Mouse (Mus musculus) CH12.LX (cell line): ENCODE measurements around the gene Med7. TPM values are rescaled to one million over a fixed set of nuclear protein-coding genes. Genes with fewer than 3 reads are reported as not detected.

Experiments
- DNase-seq: peaks from one replicate; pipeline ENCODE4 v3.0.0-alpha.2; 2013; ENCODE audit errors: extremely low read depth
- H3K27ac ChIP-seq: 2 replicates; pipeline ENCODE4 v1.5.1; 2012; ENCODE audit warnings: low read depth, mild to moderate bottlenecking, control low read depth, moderate library complexity; ENCODE audit not compliant: insufficient read depth
- H3K27me3 ChIP-seq: replicated peaks from 2 replicates; pipeline ENCODE3; 2012; ENCODE audit warnings: inconsistent platforms
- H3K36me3 ChIP-seq, 2 experiments: replicated peaks in 1 of 2; 2 replicates each; pipeline versions ENCODE3 to v1.6.1; 2012; ENCODE audit warnings: inconsistent platforms in 1 of 2, low read length in 1 of 2, mild to moderate bottlenecking in 1 of 2, mixed read lengths in 1 of 2, moderate library complexity in 1 of 2; ENCODE audit not compliant: control insufficient read depth in 1 of 2, insufficient read depth in 1 of 2
- H3K4me1 ChIP-seq, 2 experiments: 2 replicates each; pipeline ENCODE4 v1.6.1; 2012; ENCODE audit warnings: inconsistent platforms in 1 of 2, moderate library complexity in 1 of 2; ENCODE audit not compliant: insufficient read depth in 2 of 2, control insufficient read depth in 1 of 2
- H3K4me2 ChIP-seq: 2 replicates; pipeline ENCODE4 v1.6.1; 2012; ENCODE audit warnings: low read depth, mild to moderate bottlenecking, control low read depth; ENCODE audit not compliant: poor library complexity, insufficient read depth, severe bottlenecking
- H3K4me3 ChIP-seq, 3 experiments: fragments of 150-350 bp in 1 of 3; sonication (generic) in 1 of 3; replicated peaks in 1 of 3; 2 replicates each; pipeline versions ENCODE3 to v1.5.1; 2011 to 2012; ENCODE audit warnings: low read depth in 2 of 3, low read length in 2 of 3, mild to moderate bottlenecking in 2 of 3, moderate library complexity in 2 of 3, control low read depth in 1 of 3, improper control_type of control experiment in 1 of 3, inconsistent platforms in 1 of 3, mixed read lengths in 1 of 3; ENCODE audit not compliant: poor library complexity in 1 of 3
- H3K79me2 ChIP-seq: replicated peaks from 2 replicates; pipeline ENCODE4 v1.6.1; 2012; ENCODE audit warnings: mild to moderate bottlenecking, moderate library complexity; ENCODE audit not compliant: control insufficient read depth, poor library complexity, insufficient read depth, severe bottlenecking; ENCODE audit errors: extremely low read depth
- H3K9ac ChIP-seq: 2 replicates; pipeline ENCODE4 v1.6.1; 2012; ENCODE audit warnings: low read depth, mild to moderate bottlenecking, control low read depth, moderate library complexity; ENCODE audit not compliant: insufficient read depth
- H3K9me3 ChIP-seq: replicated peaks from 2 replicates; pipeline ENCODE3; 2012; ENCODE audit warnings: low read length, inconsistent platforms, mixed read lengths
- BHLHE40 ChIP-seq: IDR thresholded peaks from 2 replicates; pipeline ENCODE4 v1.6.1; 2011; ENCODE audit warnings: mild to moderate bottlenecking, low read depth, low read length, improper control_type of control experiment
- CHD1 ChIP-seq: IDR thresholded peaks from 2 replicates; pipeline ENCODE4 v1.6.1; 2012; ENCODE audit warnings: low read depth, low read length, improper control_type of control experiment, inconsistent platforms
- CHD2 ChIP-seq: IDR thresholded peaks from 2 replicates; pipeline ENCODE4 v1.6.1; 2011; ENCODE audit warnings: low read length, improper control_type of control experiment
- CTCF ChIP-seq, 2 experiments: IDR thresholded peaks in 1 of 2; conservative IDR thresholded peaks in 1 of 2; 2 replicates each; pipeline ENCODE4 v1.5.1; 2011 to 2012; ENCODE audit warnings: low read depth in 2 of 2, low read length in 2 of 2, improper control_type of control experiment in 1 of 2, inconsistent platforms in 1 of 2, mild to moderate bottlenecking in 1 of 2, moderate library complexity in 1 of 2
- E2F4 ChIP-seq: IDR thresholded peaks from 2 replicates; pipeline ENCODE4 v1.6.1; 2011; ENCODE audit warnings: low read depth, low read length, improper control_type of control experiment; ENCODE audit not compliant: insufficient replicate concordance
- ELF1 ChIP-seq: IDR thresholded peaks from 2 replicates; pipeline ENCODE4 v1.6.1; 2014; ENCODE audit warnings: low read depth, mild to moderate bottlenecking, inconsistent platforms, low read length, improper control_type of control experiment
- EP300 ChIP-seq: IDR thresholded peaks from 2 replicates; pipeline ENCODE4 v1.6.1; 2011; ENCODE audit warnings: low read length, improper control_type of control experiment
- GABPA ChIP-seq: IDR thresholded peaks from 2 replicates; pipeline ENCODE4 v1.6.1; 2012; ENCODE audit warnings: low read depth, low read length, improper control_type of control experiment, inconsistent platforms; ENCODE audit not compliant: insufficient replicate concordance
- IRF4 ChIP-seq: IDR thresholded peaks from 2 replicates; pipeline ENCODE4 v1.6.1; 2014; ENCODE audit warnings: low read depth, mild to moderate bottlenecking, inconsistent platforms, low read length, improper control_type of control experiment
- JUN ChIP-seq: IDR thresholded peaks from 2 replicates; pipeline ENCODE4 v1.6.1; 2011; ENCODE audit warnings: low read depth, mild to moderate bottlenecking, low read length, improper control_type of control experiment, moderate library complexity; ENCODE audit not compliant: insufficient read depth
- JUND ChIP-seq: conservative IDR thresholded peaks from 2 replicates; pipeline ENCODE4 v1.6.1; 2011; ENCODE audit warnings: low read depth, low read length, improper control_type of control experiment
- KAT2A ChIP-seq: IDR thresholded peaks from 2 replicates; pipeline ENCODE4 v1.6.1; 2012; ENCODE audit warnings: low read length, improper control_type of control experiment, inconsistent platforms; ENCODE audit not compliant: insufficient replicate concordance
- MAFK ChIP-seq: IDR thresholded peaks from 2 replicates; pipeline ENCODE4 v1.6.1; 2011; ENCODE audit warnings: low read length, improper control_type of control experiment; ENCODE audit not compliant: insufficient replicate concordance
- MAZ ChIP-seq: IDR thresholded peaks from 2 replicates; pipeline ENCODE4 v1.6.1; 2012; ENCODE audit warnings: low read depth, mild to moderate bottlenecking, inconsistent platforms, low read length, improper control_type of control experiment, moderate library complexity
- MEF2A ChIP-seq: IDR thresholded peaks from 2 replicates; pipeline ENCODE4 v1.6.1; 2014; ENCODE audit warnings: low read depth, mild to moderate bottlenecking, inconsistent platforms, low read length, improper control_type of control experiment, borderline replicate concordance
- MXI1 ChIP-seq: IDR thresholded peaks from 2 replicates; pipeline ENCODE4 v1.6.1; 2011; ENCODE audit warnings: mild to moderate bottlenecking, low read depth, low read length, improper control_type of control experiment
- MYC ChIP-seq: IDR thresholded peaks from 2 replicates; pipeline ENCODE4 v1.6.1; 2011; ENCODE audit warnings: low read depth, mild to moderate bottlenecking, improper control_type of control experiment, low read length
- NRF1 ChIP-seq: IDR thresholded peaks from 2 replicates; pipeline ENCODE4 v1.6.1; 2014; ENCODE audit warnings: low read depth, mild to moderate bottlenecking, inconsistent platforms, low read length, improper control_type of control experiment, moderate library complexity
- PAX5 ChIP-seq: IDR thresholded peaks from 2 replicates; pipeline ENCODE4 v1.6.1; 2012; ENCODE audit warnings: low read length, inconsistent platforms, mixed read lengths
- POLR2A ChIP-seq: IDR thresholded peaks from 2 replicates; pipeline ENCODE4 v1.6.1; 2011; ENCODE audit warnings: low read depth, mild to moderate bottlenecking, improper control_type of control experiment, low read length
- POLR2AphosphoS2 ChIP-seq: IDR thresholded peaks from 2 replicates; pipeline ENCODE4 v1.6.1; 2011; ENCODE audit warnings: low read depth, low read length, improper control_type of control experiment
- RAD21 ChIP-seq: IDR thresholded peaks from 2 replicates; pipeline ENCODE4 v1.6.1; 2011; ENCODE audit warnings: low read depth, mild to moderate bottlenecking, low read length, improper control_type of control experiment, moderate library complexity
- RCOR1 ChIP-seq: conservative IDR thresholded peaks from 2 replicates; pipeline ENCODE4 v1.6.1; 2012; ENCODE audit warnings: low read depth, mild to moderate bottlenecking, inconsistent platforms, low read length, improper control_type of control experiment
- SIN3A ChIP-seq: IDR thresholded peaks from 2 replicates; pipeline ENCODE4 v1.6.1; 2012; ENCODE audit warnings: low read length, improper control_type of control experiment, inconsistent platforms
- SMC3 ChIP-seq: IDR thresholded peaks from 2 replicates; pipeline ENCODE4 v1.6.1; 2011; ENCODE audit warnings: low read depth, low read length, improper control_type of control experiment
- TBP ChIP-seq: conservative IDR thresholded peaks from 2 replicates; pipeline ENCODE4 v1.6.1; 2011; ENCODE audit warnings: low read depth, low read length, improper control_type of control experiment
- TCF12 ChIP-seq: IDR thresholded peaks from 2 replicates; pipeline ENCODE4 v1.6.1; 2014; ENCODE audit warnings: low read depth, mild to moderate bottlenecking, inconsistent platforms, low read length, improper control_type of control experiment
- UBTF ChIP-seq: IDR thresholded peaks from 2 replicates; pipeline ENCODE4 v1.6.1; 2012; ENCODE audit warnings: low read depth, mild to moderate bottlenecking, inconsistent platforms, low read length, improper control_type of control experiment, moderate library complexity
- USF1 ChIP-seq: IDR thresholded peaks from 2 replicates; pipeline ENCODE4 v1.6.1; 2014; ENCODE audit warnings: low read depth, mild to moderate bottlenecking, inconsistent platforms, low read length, improper control_type of control experiment
- USF2 ChIP-seq: conservative IDR thresholded peaks from 2 replicates; pipeline ENCODE4 v1.6.1; 2011; ENCODE audit warnings: low read depth, low read length, improper control_type of control experiment
- ZC3H11A ChIP-seq: IDR thresholded peaks from 2 replicates; pipeline ENCODE4 v1.6.1; 2012; ENCODE audit warnings: low read depth, mild to moderate bottlenecking, inconsistent platforms, low read length, improper control_type of control experiment
- ZMIZ1 ChIP-seq: IDR thresholded peaks from 2 replicates; pipeline ENCODE4 v1.6.1; 2012; ENCODE audit warnings: low read depth, mild to moderate bottlenecking, inconsistent platforms, low read length, improper control_type of control experiment
- ZNF384 ChIP-seq: IDR thresholded peaks from 2 replicates; pipeline ENCODE4 v1.6.1; 2012; ENCODE audit warnings: low read depth, low read length, improper control_type of control experiment, inconsistent platforms
- dilution Hi-C: fragments of 300-500 bp; cut with MboI; formaldehyde crosslinking; loops from 2 replicates; pipeline ENCODE4 v1.14.3; 2020; ENCODE audit warnings: low sequenced_read_pairs; ENCODE audit not compliant: extremely low pct_unique_long_range_greater_than_20kb, extremely low pct_ligation_motif_present
- in situ Hi-C: fragments of 300-500 bp; cut with MboI; formaldehyde crosslinking; loops from 3 replicates; pipeline ENCODE4 v1.14.3; 2019; ENCODE audit warnings: low sequenced_read_pairs, low pct_ligation_motif_present, low pct_unique_long_range_greater_than_20kb, mixed read lengths
- polyA plus RNA-seq: library from polyadenylated mRNA; unstranded; fragments of >175 nt; gene quantifications from 2 replicates; pipeline ENCODE4 v1.2.1, GENCODE M21; 2012; ENCODE audit warnings: low read depth; ENCODE audit not compliant: insufficient read length
- total RNA-seq, 2 experiments: library from RNA; depleted of rRNA; stranded (reverse); fragments of 300-350 nt in 1 of 2; fragments of >200 nt in 1 of 2; gene quantifications; 2 replicates each; pipeline ENCODE4 v1.2.3; 2012 to 2014

The Med7 gene
- total and polyA plus RNA-seq, 3 experiments: 32.7 to 104 (median 59.9) TPM

- dilution Hi-C loops: no loop called here
- Histone ChIP-seq H3K79me2 (no peaks in the 10 kb centered on the region), H3K4me2 (no peak overlapping the region), H3K36me3 (no peaks in the 10 kb centered on the region), H3K9ac (no peak overlapping the region), H3K27me3 (no peaks in the 10 kb centered on the region), H3K4me1 (peaks cover 34 to 72% of the 10 kb centered on the region in 2 experiments), H3K4me3 (no peak overlapping the region), H3K27ac (no peak overlapping the region), H3K9me3 (no peaks in the 10 kb centered on the region)
- no peak for DNase-seq
- in situ Hi-C loops: no loop called here
- TF ChIP-seq JUND: no peak
- TF ChIP-seq SMC3: no peak
- TF ChIP-seq POLR2A: no peak
- TF ChIP-seq CHD2: no peak
- TF ChIP-seq EP300: no peak
- no peak for TF ChIP-seq CTCF (conservative IDR thresholded peaks at IDR 0.05 in 1 of 2, IDR thresholded peaks at IDR 0.05 in 1 of 2; ENCODE audit: low read depth in 2 of 2, low read length in 2 of 2)
- TF ChIP-seq PAX5: no peak
Measured at GRCm38 (mm10) chr11:46393413-46393812, 43.3 kb upstream of the Med7 start.

- no peak overlapping the region for H3K9ac ChIP-seq
- H3K4me2 ChIP-seq: no peak overlapping the region
- H3K79me2 ChIP-seq: no peaks in the 10 kb centered on the region
- H3K4me1 ChIP-seq: peaks cover 36 to 70% of the 10 kb centered on the region in 2 experiments
- H3K9me3 ChIP-seq: no peaks in the 10 kb centered on the region
- H3K4me3 ChIP-seq: no peak overlapping the region
- TF ChIP-seq MXI1: no peak
- TF ChIP-seq CHD1: no peak
- TF ChIP-seq MYC: no peak
- TF ChIP-seq SIN3A: no peak
- no peak for TF ChIP-seq TCF12
- no peak for TF ChIP-seq USF1
- peak; percentile 58; the same call in 1 of the 2 replicates for TF ChIP-seq IRF4
- TF ChIP-seq CTCF (conservative IDR thresholded peaks at IDR 0.05 in 1 of 2, IDR thresholded peaks at IDR 0.05 in 1 of 2; ENCODE audit: low read depth in 2 of 2, low read length in 2 of 2): no peak
- no peak for TF ChIP-seq NRF1
- no peak for TF ChIP-seq ELF1
- no peak for TF ChIP-seq ZC3H11A
- TF ChIP-seq RAD21: no peak
- TF ChIP-seq MEF2A: no peak
- no peak for TF ChIP-seq E2F4
- TF ChIP-seq PAX5: no peak
- TF ChIP-seq GABPA: no peak
- peak; percentile 15; the same call in 1 of the 2 replicates for TF ChIP-seq BHLHE40
- TF ChIP-seq USF2: no peak
- no peak for TF ChIP-seq KAT2A
- no peak for TF ChIP-seq ZMIZ1
- TF ChIP-seq ZNF384: peak; percentile 95
- no peak for TF ChIP-seq TBP
- peak; percentile 32; the same call in 1 of the 2 replicates for TF ChIP-seq JUN
- TF ChIP-seq JUND: 0 out of 2 replicates have a peak, but pooled peaks have one; percentile 18
- TF ChIP-seq RCOR1: no peak
- TF ChIP-seq MAZ: 0 out of 2 replicates have a peak, but pooled peaks have one; percentile 35
- TF ChIP-seq POLR2AphosphoS2: no peak
- no peak for TF ChIP-seq UBTF
- no peak for TF ChIP-seq MAFK
- TF ChIP-seq, all 38 proteins: peak for 6
- no peak for DNase-seq
- dilution Hi-C loops (no loop called here), in situ Hi-C loops (no loop called here)
- no peak overlapping the region for H3K27ac ChIP-seq
- H3K36me3 ChIP-seq: no peaks in the 10 kb centered on the region
- H3K27me3 ChIP-seq: no peaks in the 10 kb centered on the region
Measured at GRCm38 (mm10) chr11:46395088-46395487, 41.6 kb upstream of the Med7 start.
